Mouse (Mus musculus): ENCODE data around the gene Nr2e3. TPM values are rescaled to one million over a fixed set of nuclear protein-coding genes. Genes with fewer than 3 reads are reported as not detected.
"Not testable (repeated sequence)": the region's sequence is repeated elsewhere in the genome, so short reads cannot be mapped to it uniquely, and the experiment has no call there.

Gene Nr2e3
- not detected for total RNA-seq (2021)
- long read RNA-seq, experiment 1, result 0 reads
- long read RNA-seq, experiment 2, result 0 reads

GRCm38 (mm10) chr9:59960559-59960958 is at the start of gene Nr2e3:
Gene Nr2e3 (minus strand): TSS chr9:59960659.
- DNase-seq, result no peak

GRCm38 (mm10) chr9:60008936-60009335 is 48.5 kb upstream of the Nr2e3 start:
- DNase-seq, result peak; percentile 50 to 58

- DNase-seq, result no peak
Observed at GRCm38 (mm10) chr9:60002323-60002722, 41.9 kb upstream of the Nr2e3 start.

GRCm38 (mm10) chr9:60001444-60001843 is 41.0 kb upstream of the Nr2e3 start:
- no peak for DNase-seq

- DNase-seq, result no peak
Observed at GRCm38 (mm10) chr9:59997725-59998124, 37.3 kb upstream of the Nr2e3 start.

GRCm38 (mm10) chr9:59991407-59991806 is 30.9 kb upstream of the Nr2e3 start:
- no peak for DNase-seq

GRCm38 (mm10) chr9:59989864-59990263 is 29.4 kb upstream of the Nr2e3 start:
- peak; percentile 69 to 81 for DNase-seq

- no peak for DNase-seq
Observed at GRCm38 (mm10) chr9:59985900-59986572, 25.6 kb upstream of the Nr2e3 start.

- peak; percentile 47 to 56 for DNase-seq
Observed at GRCm38 (mm10) chr9:59981116-59981515, 20.7 kb upstream of the Nr2e3 start.

GRCm38 (mm10) chr9:59971263-59971662 is 10.8 kb upstream of the Nr2e3 start:
- peak; percentile 30 to 50 for DNase-seq

GRCm38 (mm10) chr9:59969383-59969782 is 8.9 kb upstream of the Nr2e3 start:
- DNase-seq, result peak; percentile 70 to 74

GRCm38 (mm10) chr9:59965046-59965445 is 4.6 kb upstream of the Nr2e3 start:
- peak; percentile 21 to 34 for DNase-seq

GRCm38 (mm10) chr9:59964367-59964766 is 3.9 kb upstream of the Nr2e3 start:
- no peak for DNase-seq

GRCm38 (mm10) chr9:59961201-59961955 is 919 bp upstream of the Nr2e3 start:
- DNase-seq, result no peak

GRCm38 (mm10) chr9:59959276-59959675 is 1.2 kb downstream of the Nr2e3 start:
- DNase-seq, result peak; percentile 83 to 86

GRCm38 (mm10) chr9:59958115-59958514 is 2.3 kb downstream of the Nr2e3 start:
- not testable (repeated sequence) for DNase-seq

- no peak for DNase-seq
Observed at GRCm38 (mm10) chr9:59956496-59956895, 4.0 kb downstream of the Nr2e3 start.

- DNase-seq, result no peak
Observed at GRCm38 (mm10) chr9:59955692-59956091, 4.8 kb downstream of the Nr2e3 start.

GRCm38 (mm10) chr9:59955199-59955598 is 5.3 kb downstream of the Nr2e3 start:
- DNase-seq, result no peak

GRCm38 (mm10) chr9:59953556-59953955 is 6.9 kb downstream of the Nr2e3 start:
- peak; percentile 17 to 21 for DNase-seq

- peak; percentile 84 for DNase-seq
Observed at GRCm38 (mm10) chr9:59952515-59953070, 7.9 kb downstream of the Nr2e3 start.

GRCm38 (mm10) chr9:59951943-59952342 is 8.5 kb downstream of the Nr2e3 start:
- no peak for DNase-seq
